Mouse (Mus musculus): Measurements from ENCODE around the gene Pdzrn4.

DNA sequence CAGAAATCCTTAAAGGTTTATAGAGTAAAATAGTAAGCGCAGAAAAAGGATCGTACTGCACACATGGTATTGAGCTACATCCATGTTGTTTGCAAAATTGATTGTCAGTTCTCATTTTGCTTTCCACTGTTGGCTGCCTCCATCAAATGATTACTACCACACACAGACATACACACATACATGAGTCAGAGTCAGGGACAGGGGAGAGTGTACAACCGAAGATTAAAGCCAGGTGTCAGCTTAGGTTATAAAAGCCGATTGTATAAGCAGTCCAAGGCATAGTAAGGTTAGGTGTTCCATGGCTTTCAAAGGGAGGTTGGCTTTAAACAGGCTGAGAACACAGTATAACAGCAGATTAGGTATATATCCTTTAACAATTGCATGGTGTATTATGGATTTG is 343.2 kb downstream of the Pdzrn4 start:
- TF ChIP-seq CTCF (IDR thresholded peaks at IDR 0.05) (no peak), POLR2A (IDR thresholded peaks at IDR 0.05; ENCODE audit: insufficient read depth, low read depth, low read length) (no peak), EP300 (IDR thresholded peaks at IDR 0.05; ENCODE audit: insufficient read depth, low read depth, low read length) (no peak)

Data from heart, adult 2 months (tissue).